Mouse (Mus musculus): ENCODE measurements at regions not wholly inside any gene's neighbourhood (a gene's known extent, or its start where the extent isn't known, plus 50 kb on each side); places are given as distances from the start of the nearest gene placed in this dataset.
A peak's percentile ranks its signal among the peaks of the same experiment; 100 is the strongest.

DNA sequence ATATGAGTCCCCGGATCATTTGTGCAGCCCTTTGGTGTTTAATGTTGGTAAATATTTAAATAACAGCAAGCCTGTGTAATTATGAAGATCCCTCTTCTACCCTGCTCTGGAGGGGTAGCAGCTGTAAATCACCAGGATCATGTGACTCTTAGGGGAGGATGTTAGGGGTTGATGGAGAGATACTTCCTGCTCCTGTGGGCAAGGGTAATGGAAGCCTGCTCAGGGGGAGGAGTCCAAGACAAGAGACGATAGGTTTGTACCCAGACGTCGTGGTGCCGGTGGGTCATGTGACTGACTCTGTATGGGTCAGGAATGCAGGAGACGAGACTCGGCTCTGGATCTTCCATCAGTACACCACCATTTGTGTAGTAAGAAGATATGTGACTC, 166.7 kb downstream of the Cdh26 start:
- DNase-seq: no peak

DNA sequence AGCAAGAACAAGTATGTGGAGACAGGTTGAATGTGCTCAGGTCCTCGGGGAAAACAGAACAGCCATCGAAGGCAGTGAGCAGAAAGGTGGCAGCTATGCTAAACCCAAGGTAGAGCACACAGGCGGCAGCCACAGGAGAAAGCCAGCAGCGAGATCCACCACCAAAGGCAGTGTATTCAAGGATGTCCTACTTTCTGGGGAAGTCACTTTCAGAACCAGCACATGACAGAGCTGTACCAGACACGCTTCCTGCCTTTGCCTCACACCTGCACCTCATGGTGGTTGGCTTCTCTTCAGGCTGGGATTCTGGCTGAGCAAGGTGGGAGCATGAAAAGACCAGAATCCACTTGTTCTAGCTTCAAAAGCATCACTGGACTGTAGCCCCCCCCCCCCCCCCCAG, 168.0 kb downstream of the Cdh26 start:
- DNase-seq: no peak

GRCm38 (mm10) chr2:178598836-178599235, 168.5 kb downstream of the Cdh26 start:
- no peak for DNase-seq

DNA sequence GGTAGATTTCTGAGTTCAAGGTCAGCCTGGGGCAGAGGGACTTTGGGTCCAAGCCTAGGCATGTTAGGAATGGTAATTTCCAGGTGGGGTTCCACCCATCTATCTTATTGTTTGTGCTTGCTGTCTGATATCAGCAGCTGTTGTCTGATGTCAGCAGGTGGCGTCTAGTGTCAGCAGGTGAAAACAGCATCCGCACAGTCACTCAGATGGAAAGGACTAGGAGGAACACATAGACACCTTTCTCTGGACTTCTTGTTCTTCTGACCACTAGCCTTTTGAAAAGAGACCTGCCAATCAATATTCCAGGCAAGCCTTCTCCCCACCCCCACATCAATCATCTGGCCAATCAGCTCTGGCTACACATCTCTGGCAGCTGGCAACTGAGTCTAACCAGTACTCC, 173.1 kb downstream of the Cdh26 start:
- DNase-seq: no peak

- no peak for DNase-seq
Observed at GRCm38 (mm10) chr2:178606733-178607132, 176.4 kb downstream of the Cdh26 start.

- no peak for DNase-seq
Observed at GRCm38 (mm10) chr2:178610211-178610975, 180.1 kb downstream of the Cdh26 start.

DNA sequence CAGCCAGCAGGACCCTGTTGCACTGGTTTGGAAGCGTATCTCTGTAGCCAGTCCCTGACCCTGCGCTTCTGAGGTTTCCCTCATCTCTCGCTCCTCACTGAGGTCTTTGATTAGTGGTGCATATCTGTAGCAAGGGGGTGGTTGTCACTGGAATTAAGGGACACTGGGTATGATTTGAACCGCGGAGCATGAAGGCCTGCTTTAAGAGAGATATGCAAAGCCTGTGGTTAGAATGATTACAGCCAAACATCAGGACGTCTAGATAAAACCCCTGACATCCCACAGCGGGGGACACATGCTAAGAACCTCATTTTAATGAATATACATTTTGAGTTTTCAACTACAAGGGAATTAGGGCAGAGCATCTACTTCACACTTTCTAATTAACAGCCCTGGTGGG, 184.4 kb downstream of the Cdh26 start:
- no peak for DNase-seq

DNA sequence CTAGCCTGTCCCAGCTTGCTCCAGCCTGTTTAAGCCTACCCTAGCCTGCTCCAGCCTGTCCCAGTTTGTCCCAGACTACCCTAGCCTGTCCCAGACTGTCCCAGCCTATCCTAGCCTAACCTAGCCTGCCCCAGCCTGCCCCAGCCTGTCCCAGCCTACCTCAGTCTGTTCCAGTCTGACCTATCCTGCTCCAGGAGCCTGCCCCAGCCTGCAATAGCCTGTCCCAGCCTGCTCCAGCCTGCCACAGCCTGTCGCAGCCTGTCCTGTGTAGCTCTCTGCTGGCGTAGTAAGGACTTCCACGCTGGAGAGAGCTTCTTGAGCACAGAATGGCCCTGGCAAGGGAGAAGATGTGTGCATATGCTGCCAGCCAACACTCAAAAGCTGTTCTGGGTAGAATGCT, 192.5 kb downstream of the Cdh26 start:
- no peak for DNase-seq

GRCm38 (mm10) chr2:178624475-178624874, 194.1 kb downstream of the Cdh26 start:
- DNase-seq: no peak

GRCm38 (mm10) chr2:178624907-178625306, 194.6 kb downstream of the Cdh26 start:
- no peak for DNase-seq

DNA sequence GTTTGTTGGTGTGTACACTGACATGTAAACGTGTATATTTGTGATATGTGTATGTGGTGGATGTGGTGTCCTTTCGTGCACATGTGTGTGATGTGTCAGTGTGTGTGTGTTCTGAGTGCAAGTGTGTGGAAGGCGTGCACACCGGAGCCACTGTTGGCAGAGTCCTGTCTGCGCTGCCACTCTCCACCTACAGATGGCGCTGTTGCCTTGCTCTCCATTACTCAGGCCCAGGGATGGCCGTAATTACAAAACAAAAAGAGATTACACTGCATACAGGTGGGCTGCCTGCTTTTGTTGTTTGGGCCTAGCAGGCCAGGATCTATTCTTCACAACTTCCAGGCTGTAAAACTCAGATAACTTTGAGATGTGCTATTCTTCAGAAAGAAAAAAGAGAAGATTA, 199.4 kb downstream of the Cdh26 start:
- DNase-seq: peak; percentile 59

- DNase-seq: peak; percentile 56
Observed at GRCm38 (mm10) chr2:178630511-178630910, 200.2 kb downstream of the Cdh26 start.

GRCm38 (mm10) chr2:178631336-178631735, 201.0 kb downstream of the Cdh26 start:
- DNase-seq: no peak

DNA sequence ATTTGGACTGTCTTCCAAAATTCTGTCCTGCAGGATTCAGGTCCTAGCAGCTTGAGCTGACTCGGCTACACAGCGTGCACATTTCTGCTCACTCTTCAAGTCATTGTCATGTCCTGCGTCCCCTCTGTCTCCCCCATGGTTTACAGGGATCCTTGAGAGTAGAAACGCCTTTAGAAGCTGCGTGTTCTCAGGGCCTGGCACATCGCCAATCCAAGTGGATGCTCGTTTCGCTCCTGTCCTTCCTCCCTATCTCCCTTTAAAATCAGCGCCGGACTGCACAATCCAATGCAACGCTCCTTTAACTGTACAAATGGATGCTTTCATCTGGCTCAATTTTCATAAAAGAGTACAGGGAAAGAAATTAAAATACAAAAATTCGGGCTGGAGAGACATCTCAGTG, 201.6 kb downstream of the Cdh26 start:
- DNase-seq: no peak

DNA sequence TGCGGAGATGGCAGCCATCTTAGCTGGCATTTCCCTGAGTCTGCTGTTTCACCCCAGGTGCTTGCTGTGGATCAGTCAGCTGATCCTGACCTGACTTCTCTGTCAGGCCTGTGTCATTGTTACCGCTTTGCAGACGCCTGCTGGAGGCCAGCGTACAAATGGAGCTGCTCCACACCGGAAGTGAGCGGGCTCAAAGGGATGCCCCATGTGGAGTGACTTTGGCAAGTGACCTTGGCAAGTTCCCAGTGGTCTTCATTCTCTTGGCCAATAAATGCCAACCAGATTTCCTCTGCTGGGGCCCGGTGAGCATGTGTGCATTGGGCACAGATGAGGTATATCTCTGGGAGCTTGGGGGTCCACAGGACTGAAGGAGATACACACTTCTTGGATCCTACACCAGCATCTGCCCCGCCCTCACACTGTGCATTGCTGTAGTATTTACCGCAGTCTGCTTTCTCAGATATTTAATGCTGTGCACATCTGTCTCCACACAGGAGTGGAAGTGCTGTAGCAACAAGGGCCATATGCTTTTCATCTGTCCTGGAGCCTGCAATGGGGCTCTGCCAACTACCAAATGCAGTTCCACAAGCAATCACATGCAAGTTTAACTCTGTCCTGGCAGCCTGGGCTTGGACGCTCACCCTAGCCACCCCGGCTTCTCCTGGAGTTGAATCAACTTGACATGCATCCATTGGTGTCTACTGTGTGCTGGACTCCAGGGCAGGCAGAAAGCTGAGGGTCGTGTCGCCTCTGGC, 202.7 kb downstream of the Cdh26 start:
- DNase-seq: no peak

DNA sequence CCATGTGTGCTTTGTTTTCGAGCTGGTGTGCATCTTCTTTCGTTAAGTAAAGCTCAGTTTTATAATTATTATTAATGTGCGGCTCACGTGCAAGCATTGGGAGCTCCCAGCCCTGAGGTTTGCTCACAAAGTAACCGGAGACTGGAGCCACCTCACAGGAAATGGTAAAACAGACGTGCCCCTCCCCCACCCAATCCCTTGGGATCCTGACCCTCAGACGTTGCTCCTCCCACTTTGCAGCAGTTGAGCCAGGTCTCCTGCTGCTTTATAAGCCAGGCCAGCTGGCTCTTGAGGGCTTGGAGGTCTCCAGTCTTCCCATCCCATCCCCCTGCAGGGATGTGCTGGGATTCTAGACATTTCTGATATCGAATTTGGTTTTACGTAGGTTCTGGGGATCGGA, 203.8 kb downstream of the Cdh26 start:
- peak; percentile 64 for DNase-seq

GRCm38 (mm10) chr2:178635685-178636084, 205.4 kb downstream of the Cdh26 start:
- DNase-seq: no peak

DNA sequence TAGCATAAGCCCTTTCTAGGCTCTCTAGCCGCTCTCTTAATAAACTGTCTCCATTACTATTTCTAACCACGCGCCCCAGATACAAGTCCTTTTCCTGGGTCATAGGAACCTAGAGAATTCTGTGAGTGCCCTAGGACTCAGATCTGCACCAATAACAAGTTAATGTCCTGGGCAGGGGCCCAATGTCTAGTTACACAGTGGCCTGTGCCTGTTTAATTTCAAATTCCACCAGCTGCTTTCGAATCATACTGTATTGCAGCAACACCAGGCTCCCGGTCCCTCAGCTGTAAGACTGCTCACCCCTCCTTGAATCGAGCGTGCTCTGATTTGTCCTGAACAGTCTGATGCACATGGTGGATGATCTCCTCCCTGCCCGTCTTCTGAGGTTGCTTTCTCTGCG, 206.6 kb downstream of the Cdh26 start:
- no peak for DNase-seq

DNA sequence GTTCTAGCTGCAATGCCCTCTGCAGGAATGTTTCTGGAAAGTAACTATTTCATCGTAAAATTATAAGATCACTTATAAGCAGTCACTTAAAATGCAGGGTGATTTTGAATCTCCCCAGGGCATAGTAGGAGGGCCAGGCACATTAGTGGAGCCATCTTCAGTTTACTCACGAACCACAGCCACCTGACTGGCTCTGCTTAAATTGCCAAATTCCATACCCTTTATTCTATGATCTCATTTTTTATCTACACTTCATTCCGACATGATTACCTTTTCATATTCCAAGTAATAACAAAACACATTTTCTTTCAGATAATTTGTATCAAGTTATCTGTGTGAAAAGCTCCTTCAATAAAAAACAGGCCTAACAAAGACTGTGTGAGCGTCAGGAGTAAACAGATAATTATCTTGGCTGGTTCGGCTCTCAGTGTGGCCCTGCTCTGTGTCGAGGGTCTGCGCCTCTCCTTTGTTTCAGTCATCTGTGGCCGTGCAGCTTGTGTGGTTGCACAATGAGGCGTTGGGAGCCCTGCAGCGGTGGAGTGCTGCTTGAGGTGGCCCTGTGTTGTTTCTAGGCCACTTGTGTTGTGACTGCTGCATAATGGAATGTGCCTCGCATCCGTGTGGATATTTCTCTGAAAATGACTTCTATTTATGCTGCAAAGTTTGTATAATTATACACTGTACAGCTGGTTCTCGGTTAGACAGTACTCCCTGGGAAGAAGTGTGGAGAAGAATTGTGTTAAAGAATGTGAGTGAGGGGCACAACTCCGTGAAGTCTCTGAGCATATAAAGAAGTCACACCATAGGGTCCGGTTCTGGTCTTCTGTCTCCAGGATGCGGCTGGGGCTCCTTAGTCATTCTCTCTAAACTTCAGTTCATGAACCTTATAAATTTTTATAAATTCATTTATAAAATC, 212.1 kb downstream of the Cdh26 start:
- no peak for DNase-seq

- DNase-seq: no peak
Observed at GRCm38 (mm10) chr2:178643053-178643402, 212.7 kb downstream of the Cdh26 start.

DNA sequence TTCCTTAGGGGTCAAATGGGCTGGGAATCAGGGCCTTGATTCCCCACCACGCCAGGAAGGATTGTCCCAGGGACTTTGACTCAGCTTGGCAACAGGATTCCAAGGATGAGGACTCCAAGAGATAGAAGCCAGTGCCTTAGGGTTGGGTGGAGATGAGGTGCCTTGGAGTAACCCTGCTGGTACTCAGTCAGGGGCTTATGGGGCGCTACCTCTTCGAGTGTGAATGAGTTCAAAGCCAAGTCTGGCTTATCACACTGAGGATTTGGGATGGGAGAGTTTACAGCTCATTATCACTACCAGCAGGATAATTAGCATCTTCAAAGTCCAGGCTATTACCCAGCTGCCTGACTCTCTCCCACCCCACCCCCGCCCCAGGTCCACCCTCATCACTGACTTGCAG, 213.5 kb downstream of the Cdh26 start:
- no peak for DNase-seq

- no peak for DNase-seq
Observed at GRCm38 (mm10) chr2:178660071-178660470, 229.7 kb downstream of the Cdh26 start.

DNA sequence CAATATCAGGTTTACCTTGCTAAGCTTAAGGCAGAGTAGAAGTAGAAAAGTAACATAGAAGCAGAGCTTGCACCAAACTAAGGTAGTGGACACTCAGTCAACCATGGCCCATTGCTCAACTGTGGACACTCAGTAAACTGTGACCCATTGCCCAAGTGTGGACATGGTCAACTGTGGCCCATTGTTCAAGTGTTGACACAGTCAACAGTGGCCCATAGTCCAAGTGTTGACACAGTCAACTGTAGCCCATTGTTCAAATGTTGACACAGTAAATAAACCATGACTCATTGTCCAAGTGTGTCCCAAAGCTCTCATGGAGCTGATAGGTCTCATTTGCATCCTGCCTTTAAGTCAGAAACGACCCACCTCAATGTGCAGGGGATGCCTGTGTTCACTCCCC, 232.1 kb downstream of the Cdh26 start:
- DNase-seq: no peak

- DNase-seq: peak; percentile 86
Observed at GRCm38 (mm10) chr2:178664977-178665376, 234.6 kb downstream of the Cdh26 start.
